Mouse (Mus musculus) olfactory bulb, adult 2 months (tissue): ENCODE results near the gene 3110009E18Rik.

Experiments used
- CTCF ChIP-seq: fragments of 200-500 bp; IDR thresholded peaks from 2 replicates; pipeline ENCODE4 v1.5.1; 2012; ENCODE audit warnings: low read depth, mild to moderate bottlenecking, low read length, moderate library complexity; ENCODE audit not compliant: insufficient read depth
- POLR2A ChIP-seq: fragments of 200-500 bp; IDR thresholded peaks from 2 replicates; pipeline ENCODE4 v1.6.1; 2012; ENCODE audit warnings: mild to moderate bottlenecking, low read depth, low read length, moderate library complexity; ENCODE audit not compliant: insufficient read depth

DNA sequence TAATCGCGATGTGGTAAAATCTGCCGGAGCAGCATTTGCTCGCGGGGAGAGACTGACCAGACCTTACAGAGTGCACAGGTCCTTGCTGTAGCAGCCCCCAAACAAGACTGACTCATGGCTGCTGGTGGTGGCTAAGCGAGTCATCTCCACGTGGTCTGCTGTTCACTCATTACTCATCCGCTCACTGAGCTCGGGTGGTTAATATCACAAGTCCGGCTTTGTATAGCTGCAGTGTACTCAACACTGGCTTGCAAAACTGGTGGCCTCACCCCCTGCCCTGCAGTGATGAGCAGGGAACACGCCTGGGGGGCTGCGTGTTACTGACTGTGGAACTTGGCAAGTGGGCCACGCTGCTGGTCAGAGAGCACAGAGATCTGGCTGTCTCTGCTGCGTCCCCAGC, 115.4 kb downstream of the 3110009E18Rik start:
- TF ChIP-seq CTCF (no peak), POLR2A (no peak)
